Mouse (Mus musculus): ENCODE results near the gene Micu1. TPM values are rescaled to one million over a fixed set of nuclear protein-coding genes. Genes with fewer than 3 reads are reported as not detected.
A peak's percentile ranks its signal among the peaks of the same experiment; 100 is the strongest.

Gene Micu1
- polyA plus RNA-seq, 1 experiment from 2014 or later, result 36.3 TPM

- peaks cover 5% of the 10 kb centered on the region for H3K36me3 ChIP-seq
- WGBS (ENCODE audit: insufficient replicate concordance), result 76% methylated on average over 1 of the region's 1 CpGs
- ATAC-seq (ENCODE audit: low read depth) (no peak), DNase-seq (no peak)
- no peaks in the 10 kb centered on the region for H3K4me1 ChIP-seq (replicated peaks)
- no peaks in the 10 kb centered on the region for H3K9me3 ChIP-seq (replicated peaks)
- no peak overlapping the region for H3K27ac ChIP-seq
- no peak overlapping the region for H3K4me2 ChIP-seq
- H3K27me3 ChIP-seq, result no peaks in the 10 kb centered on the region
- no peak overlapping the region for H3K9ac ChIP-seq
- no peak overlapping the region for H3K4me3 ChIP-seq (replicated peaks)
These were observed 51.8 kb downstream of the Micu1 start for GRCm38 (mm10) chr10:59754104-59754503.

GRCm38 (mm10) chr10:59754901-59755300, 52.6 kb downstream of the Micu1 start:
- H3K4me1 ChIP-seq (replicated peaks), result no peaks in the 10 kb centered on the region
- no peak overlapping the region for H3K9ac ChIP-seq
- no peak overlapping the region for H3K4me2 ChIP-seq
- no peaks in the 10 kb centered on the region for H3K27me3 ChIP-seq
- 74% methylated on average over 1 of the region's 1 CpGs for WGBS (ENCODE audit: insufficient replicate concordance)
- H3K27ac ChIP-seq, result no peak overlapping the region
- H3K4me3 ChIP-seq (replicated peaks), result no peak overlapping the region
- ATAC-seq (ENCODE audit: low read depth) (no peak), DNase-seq (no peak)
- H3K36me3 ChIP-seq, result peaks cover 5% of the 10 kb centered on the region; the same call in 1 of the 2 replicates
- H3K9me3 ChIP-seq (replicated peaks), result no peaks in the 10 kb centered on the region

- ATAC-seq (ENCODE audit: low read depth), result no peak
- 88% methylated on average over 11 of the region's 11 CpGs for WGBS (ENCODE audit: insufficient replicate concordance)
- H3K4me1 ChIP-seq (replicated peaks), result no peaks in the 10 kb centered on the region
- H3K9ac ChIP-seq, result no peak overlapping the region
- DNase-seq, result no peak
- no peak overlapping the region for H3K4me2 ChIP-seq
- H3K9me3 ChIP-seq (replicated peaks), result no peaks in the 10 kb centered on the region
- no peak overlapping the region for H3K27ac ChIP-seq
- peaks cover 5% of the 10 kb centered on the region; the same call in 1 of the 2 replicates for H3K36me3 ChIP-seq
- no peak overlapping the region for H3K4me3 ChIP-seq (replicated peaks)
- H3K27me3 ChIP-seq, result no peaks in the 10 kb centered on the region
These were observed 53.4 kb downstream of the Micu1 start for GRCm38 (mm10) chr10:59755681-59756080.

- DNase-seq, result no peak
- Histone ChIP-seq H3K4me2 (no peak overlapping the region), H3K27ac (no peak overlapping the region), H3K9ac (no peak overlapping the region), H3K4me3 (replicated peaks) (no peak overlapping the region), H3K9me3 (replicated peaks) (no peaks in the 10 kb centered on the region), H3K36me3 (peaks cover 5% of the 10 kb centered on the region; the same call in 1 of the 2 replicates), H3K4me1 (replicated peaks) (no peaks in the 10 kb centered on the region), H3K27me3 (no peaks in the 10 kb centered on the region)
- no peak for ATAC-seq (ENCODE audit: low read depth)
- 83% methylated on average over 12 of the region's 12 CpGs for WGBS (ENCODE audit: insufficient replicate concordance)
These were observed 53.8 kb downstream of the Micu1 start for GRCm38 (mm10) chr10:59756090-59756489.

GRCm38 (mm10) chr10:59756570-59756969, 54.3 kb downstream of the Micu1 start:
- 78% methylated on average over 8 of the region's 8 CpGs for WGBS (ENCODE audit: insufficient replicate concordance)
- H3K9ac ChIP-seq, result no peak overlapping the region

GRCm38 (mm10) chr10:59764781-59765180, 62.5 kb downstream of the Micu1 start:
- WGBS (ENCODE audit: insufficient replicate concordance), result 83% methylated on average over 6 of the region's 6 CpGs
- DNase-seq, result no peak
- no peak for ATAC-seq (ENCODE audit: low read depth)
- no peak overlapping the region for H3K4me3 ChIP-seq (replicated peaks)
- no peak overlapping the region for H3K9ac ChIP-seq
- no peaks in the 10 kb centered on the region for H3K27me3 ChIP-seq
- H3K4me1 ChIP-seq (replicated peaks), result 0 out of 2 replicates have a peak, but pooled peaks cover 2% of the 10 kb centered on the region
- no peak overlapping the region for H3K4me2 ChIP-seq
- no peaks in the 10 kb centered on the region for H3K36me3 ChIP-seq
- no peaks in the 10 kb centered on the region for H3K9me3 ChIP-seq (replicated peaks)
- no peak overlapping the region for H3K27ac ChIP-seq

More at GRCm38 (mm10) chr10:59756570-59756969, 54.3 kb downstream of the Micu1 start:
- H3K27ac ChIP-seq, result no peak overlapping the region
- ATAC-seq (ENCODE audit: low read depth) (no peak), DNase-seq (no peak)
- H3K9me3 ChIP-seq (replicated peaks), result no peaks in the 10 kb centered on the region
- no peak overlapping the region for H3K4me2 ChIP-seq
- H3K4me3 ChIP-seq (replicated peaks), result no peak overlapping the region
- peaks cover 5% of the 10 kb centered on the region; the same call in 1 of the 2 replicates for H3K36me3 ChIP-seq
- no peaks in the 10 kb centered on the region for H3K27me3 ChIP-seq
- H3K4me1 ChIP-seq (replicated peaks), result no peaks in the 10 kb centered on the region

- 76% methylated on average over 13 of the region's 13 CpGs for WGBS (ENCODE audit: insufficient replicate concordance)
- ATAC-seq (ENCODE audit: low read depth) (peak; percentile 75), DNase-seq (no peak)
- H3K9ac ChIP-seq, result no peak overlapping the region
- 0 out of 2 replicates have a peak, but pooled peaks cover 2% of the 10 kb centered on the region for H3K4me1 ChIP-seq (replicated peaks)
- no peaks in the 10 kb centered on the region for H3K36me3 ChIP-seq
- no peaks in the 10 kb centered on the region for H3K27me3 ChIP-seq
- no peaks in the 10 kb centered on the region for H3K9me3 ChIP-seq (replicated peaks)
- H3K27ac ChIP-seq, result peak overlapping the region; percentile 66
- no peak overlapping the region for H3K4me2 ChIP-seq
- H3K4me3 ChIP-seq (replicated peaks), result no peak overlapping the region
These were observed 66.2 kb downstream of the Micu1 start for GRCm38 (mm10) chr10:59768369-59769079.

- Histone ChIP-seq H3K4me3 (replicated peaks) (no peak overlapping the region), H3K27ac (no peak overlapping the region), H3K9me3 (replicated peaks) (no peaks in the 10 kb centered on the region), H3K4me1 (replicated peaks) (0 out of 2 replicates have a peak, but pooled peaks cover 2% of the 10 kb centered on the region), H3K4me2 (no peak overlapping the region), H3K9ac (no peak overlapping the region), H3K27me3 (no peaks in the 10 kb centered on the region), H3K36me3 (0 out of 2 replicates have a peak, but pooled peaks cover 4% of the 10 kb centered on the region)
- 76% methylated on average over 6 of the region's 6 CpGs for WGBS (ENCODE audit: insufficient replicate concordance)
- no peak for DNase-seq
- no peak for ATAC-seq (ENCODE audit: low read depth)
These were observed 69.2 kb downstream of the Micu1 start for GRCm38 (mm10) chr10:59771375-59772048.

- Histone ChIP-seq H3K4me3 (replicated peaks) (no peak overlapping the region), H3K4me2 (no peak overlapping the region), H3K27ac (no peak overlapping the region), H3K27me3 (no peaks in the 10 kb centered on the region), H3K4me1 (replicated peaks) (0 out of 2 replicates have a peak, but pooled peaks cover 2% of the 10 kb centered on the region), H3K36me3 (0 out of 2 replicates have a peak, but pooled peaks cover 4% of the 10 kb centered on the region), H3K9me3 (replicated peaks) (no peaks in the 10 kb centered on the region), H3K9ac (no peak overlapping the region)
- ATAC-seq (ENCODE audit: low read depth), result no peak
- 76% methylated on average over 2 of the region's 2 CpGs for WGBS (ENCODE audit: insufficient replicate concordance)
- DNase-seq, result no peak
These were observed 69.7 kb downstream of the Micu1 start for GRCm38 (mm10) chr10:59772049-59772397.

GRCm38 (mm10) chr10:59773441-59774140, 71.3 kb downstream of the Micu1 start:
- ATAC-seq (ENCODE audit: low read depth), result no peak
- no peak for DNase-seq
- WGBS (ENCODE audit: insufficient replicate concordance), result 80% methylated on average over 13 of the region's 13 CpGs
- H3K27me3 ChIP-seq, result no peaks in the 10 kb centered on the region
- H3K4me2 ChIP-seq, result no peak overlapping the region
- H3K36me3 ChIP-seq, result 0 out of 2 replicates have a peak, but pooled peaks cover 4% of the 10 kb centered on the region
- peaks cover 12% of the 10 kb centered on the region; the same call in 1 of the 2 replicates for H3K4me1 ChIP-seq (replicated peaks)
- H3K9ac ChIP-seq, result no peak overlapping the region
- no peak overlapping the region for H3K27ac ChIP-seq
- H3K9me3 ChIP-seq (replicated peaks), result no peaks in the 10 kb centered on the region
- no peak overlapping the region for H3K4me3 ChIP-seq (replicated peaks)

GRCm38 (mm10) chr10:59774141-59774534, 71.9 kb downstream of the Micu1 start:
- Histone ChIP-seq H3K4me2 (no peak overlapping the region), H3K9ac (no peak overlapping the region), H3K27me3 (no peaks in the 10 kb centered on the region), H3K36me3 (0 out of 2 replicates have a peak, but pooled peaks cover 4% of the 10 kb centered on the region), H3K4me3 (replicated peaks) (no peak overlapping the region), H3K9me3 (replicated peaks) (no peaks in the 10 kb centered on the region), H3K27ac (no peak overlapping the region), H3K4me1 (replicated peaks) (peaks cover 11% of the 10 kb centered on the region; the same call in 1 of the 2 replicates)
- no peak for DNase-seq
- ATAC-seq (ENCODE audit: low read depth), result no peak
- 79% methylated on average over 3 of the region's 3 CpGs for WGBS (ENCODE audit: insufficient replicate concordance)

All from liver, embryonic 13.5 days (tissue).